Mouse (Mus musculus) C2C12 (cell line): ENCODE data around the gene Fgr.

ENCODE experiments used
- CTCF ChIP-seq: IDR thresholded peaks from one replicate; pipeline ENCODE4 v1.5.1; 2011; ENCODE audit not compliant: control insufficient read depth, insufficient read depth, insufficient read length
- FOSL1 ChIP-seq: IDR thresholded peaks from one replicate; pipeline ENCODE4 v1.8.0; 2011; ENCODE audit warnings: mild to moderate bottlenecking, low read length; ENCODE audit not compliant: poor library complexity, insufficient read depth, severe bottlenecking
- MAX ChIP-seq: IDR thresholded peaks from one replicate; pipeline ENCODE4 v1.6.1; 2011; ENCODE audit warnings: mild to moderate bottlenecking, control low read depth
- MYOD1 ChIP-seq: IDR thresholded peaks from one replicate; pipeline ENCODE4 v1.6.1; 2011; ENCODE audit warnings: low read depth; ENCODE audit not compliant: control insufficient read depth, insufficient read length
- MYOG ChIP-seq: IDR thresholded peaks from one replicate; pipeline ENCODE4 v1.6.1; 2011; ENCODE audit not compliant: control insufficient read depth, insufficient read length; ENCODE audit errors: extremely low read depth
- USF1 ChIP-seq: IDR thresholded peaks from one replicate; pipeline ENCODE4 v1.6.1; 2011; ENCODE audit warnings: low read depth, mild to moderate bottlenecking, control low read depth, moderate library complexity

GRCm38 (mm10) chr4:132981621-132982020, 7.7 kb downstream of the Fgr start:
- TF ChIP-seq USF1 (no peak), CTCF (no peak), MYOG (no peak), MAX (no peak), FOSL1 (no peak), MYOD1 (no peak)
